Mouse (Mus musculus) limb, embryonic 14.5 days (tissue): ENCODE results near the gene Dlst. TPM values are rescaled to one million over a fixed set of nuclear protein-coding genes. Genes with fewer than 3 reads are reported as not detected.

ENCODE experiments used
- ATAC-seq: fragments of 200-750 bp; cut with Nextera tagmentation; 2 replicates; pipeline ENCODE4 v1.8.0; 2017; ENCODE audit warnings: low read depth, moderate number of reproducible peaks, moderate TSS enrichment; ENCODE audit not compliant: low FRiP score
- DNase-seq: peaks from one replicate; pipeline ENCODE4 v3.0.0-alpha.2; 2015; ENCODE audit warnings: low spot score
- H3K27ac ChIP-seq: fragments of 300-500 bp; sonication (generic); replicated peaks from 2 replicates; pipeline ENCODE4 v1.5.1; 2014; ENCODE audit warnings: low read depth, mild to moderate bottlenecking, low read length, moderate library complexity, mixed read lengths
- H3K27me3 ChIP-seq: fragments of 300-500 bp; sonication (generic); 2 replicates; pipeline ENCODE4 v1.6.1; 2014; ENCODE audit warnings: low read length, mixed read lengths; ENCODE audit not compliant: control insufficient read depth, insufficient read depth
- H3K36me3 ChIP-seq: fragments of 300-500 bp; sonication (generic); 2 replicates; pipeline ENCODE4 v1.6.1; 2014; ENCODE audit warnings: mild to moderate bottlenecking, low read length, moderate library complexity, mixed read lengths; ENCODE audit not compliant: control insufficient read depth, insufficient read depth
- H3K4me1 ChIP-seq: fragments of 300-500 bp; sonication (generic); 2 replicates; pipeline ENCODE4 v1.6.1; 2014; ENCODE audit warnings: antibody characterized with exemption, low read length, mixed read lengths; ENCODE audit not compliant: control insufficient read depth, insufficient read depth
- H3K4me2 ChIP-seq: fragments of 300-500 bp; sonication (generic); replicated peaks from 2 replicates; pipeline ENCODE4 v1.6.1; 2014; ENCODE audit warnings: low read depth, mild to moderate bottlenecking, low read length, moderate library complexity; ENCODE audit not compliant: severe bottlenecking
- H3K4me3 ChIP-seq: fragments of 300-500 bp; sonication (generic); replicated peaks from 2 replicates; pipeline ENCODE4 v1.5.1; 2014; ENCODE audit warnings: low read length
- H3K9ac ChIP-seq: fragments of 300-500 bp; sonication (generic); 2 replicates; pipeline ENCODE4 v1.6.1; 2014; ENCODE audit warnings: mild to moderate bottlenecking, low read depth, low read length, moderate library complexity; ENCODE audit not compliant: severe bottlenecking
- H3K9me3 ChIP-seq: fragments of 300-500 bp; sonication (generic); 2 replicates; pipeline ENCODE4 v1.6.1; 2016; ENCODE audit warnings: low read length; ENCODE audit not compliant: control insufficient read depth
- POLR2A ChIP-seq: fragments of 200-500 bp; IDR thresholded peaks from 2 replicates; pipeline ENCODE4 v1.8.0; 2012; ENCODE audit warnings: inconsistent platforms, mild to moderate bottlenecking, moderate library complexity, borderline replicate concordance; ENCODE audit not compliant: insufficient read depth, insufficient read length; ENCODE audit errors: extremely low read depth
- WGBS: fragments of 180-500 bp; shearing (Covaris S2); extraction: QIAGEN DNeasy Blood & Tissue Kit; methylation state at CpG from one replicate; pipeline ENCODE4 v1.1.7; 2014; 5-methylcytosine and 5-hydroxymethylcytosine counted together
- polyA plus RNA-seq, 2 experiments: library from polyadenylated mRNA; depleted of rRNA in 1 of 2; stranded (reverse) in 1 of 2; unstranded in 1 of 2; fragments of >200 nt; fragmentation: Nextera tagmentation in 1 of 2; extraction: Ambion mirVana in 1 of 2; gene quantifications; 2 replicates each; pipeline versions ENCODE4 v1.2.1 to v1.2.3; 2012 to 2014

Dlst gene
- polyA plus RNA-seq, 2 experiments = 99.0 to 168 TPM

- H3K27ac ChIP-seq = no peak overlapping the region
- no peak for TF ChIP-seq POLR2A
- H3K4me1 ChIP-seq = peaks cover 16% of the 10 kb centered on the region
- no peaks in the 10 kb centered on the region for H3K36me3 ChIP-seq
- H3K9ac ChIP-seq = 0 out of 2 replicates have a peak overlapping the region, but pooled peaks have one; percentile 25
- no peaks in the 10 kb centered on the region for H3K9me3 ChIP-seq
- H3K27me3 ChIP-seq = no peaks in the 10 kb centered on the region
- DNase-seq = no peak
- whole genome bisulfite sequencing = 6% methylated on average over 8 of the region's 8 CpGs
- H3K4me2 ChIP-seq = peak overlapping the region; percentile 36
- ATAC-seq = no peak
- 0 out of 2 replicates have a peak overlapping the region, but pooled peaks have one; percentile 3 for H3K4me3 ChIP-seq
Observed at GRCm38 (mm10) chr12:85106292-85106691, 4.3 kb upstream of the Dlst start.

- H3K9me3 ChIP-seq = no peaks in the 10 kb centered on the region
- no peak for TF ChIP-seq POLR2A
- H3K9ac ChIP-seq = no peak overlapping the region
- H3K4me2 ChIP-seq = no peak overlapping the region
- H3K4me1 ChIP-seq = peaks cover 28% of the 10 kb centered on the region
- ATAC-seq (no peak), DNase-seq (no peak)
- 63% methylated on average over 3 of the region's 3 CpGs for WGBS
- H3K27ac ChIP-seq = no peak overlapping the region
- H3K27me3 ChIP-seq = no peaks in the 10 kb centered on the region
- H3K36me3 ChIP-seq = peaks cover 12% of the 10 kb centered on the region; the same call in 1 of the 2 replicates
- no peak overlapping the region for H3K4me3 ChIP-seq
Observed at GRCm38 (mm10) chr12:85108643-85109042, 2.0 kb upstream of the Dlst start.

GRCm38 (mm10) chr12:85109426-85109825 is 1.2 kb upstream of the Dlst start:
- Histone ChIP-seq H3K9ac (no peak overlapping the region), H3K36me3 (peaks cover 14% of the 10 kb centered on the region; the same call in 1 of the 2 replicates), H3K9me3 (no peaks in the 10 kb centered on the region), H3K4me2 (peak overlapping the region; percentile 77), H3K27ac (no peak overlapping the region), H3K4me1 (peaks cover 28% of the 10 kb centered on the region), H3K27me3 (no peaks in the 10 kb centered on the region), H3K4me3 (no peak overlapping the region)
- WGBS = 45% methylated on average over 4 of the region's 4 CpGs
- TF ChIP-seq POLR2A = no peak
- ATAC-seq = no peak
- DNase-seq = no peak

- Histone ChIP-seq H3K27ac (peak overlapping the region; percentile 81), H3K36me3 (peaks cover 18% of the 10 kb centered on the region), H3K9ac (peak overlapping the region; percentile 96), H3K9me3 (no peaks in the 10 kb centered on the region), H3K27me3 (no peaks in the 10 kb centered on the region), H3K4me1 (peaks cover 28% of the 10 kb centered on the region), H3K4me2 (peak overlapping the region; percentile 77), H3K4me3 (peak overlapping the region; percentile 100)
- TF ChIP-seq POLR2A = no peak
- peak; percentile 67 for ATAC-seq
- peak; percentile 7 for DNase-seq
- WGBS = 12% methylated on average over 18 of the region's 18 CpGs
Observed at GRCm38 (mm10) chr12:85110011-85110697, 479 bp upstream of the Dlst start.

GRCm38 (mm10) chr12:85112550-85113251 is 2.1 kb downstream of the Dlst start:
- no peak for ATAC-seq
- Histone ChIP-seq H3K9me3 (no peaks in the 10 kb centered on the region), H3K4me1 (peaks cover 18% of the 10 kb centered on the region), H3K4me2 (peak overlapping the region; percentile 77; the same call in 1 of the 2 replicates), H3K27me3 (no peaks in the 10 kb centered on the region), H3K27ac (no peak overlapping the region), H3K9ac (no peak overlapping the region), H3K36me3 (peaks cover 34% of the 10 kb centered on the region), H3K4me3 (no peak overlapping the region)
- no peak for DNase-seq
- TF ChIP-seq POLR2A = no peak
- WGBS = 89% methylated on average over 7 of the region's 7 CpGs
